Mouse (Mus musculus) Patski (cell line): ENCODE results near the gene Wwp2. TPM values are rescaled to one million over a fixed set of nuclear protein-coding genes. Genes with fewer than 3 reads are reported as not detected.

Experiments used
- ATAC-seq: fragments of 100-300 bp; one replicate; pipeline ENCODE4 v1.8.0; 2021
- CTCF ChIA-PET: fragments of 350-600 bp; sonication (Branson Sonifier 250); formaldehyde crosslinking; loops from one replicate; lab custom pipeline; 2022; ENCODE audit warnings: inconsistent platforms; lab: Charles Lee
- POLR2A ChIA-PET: fragments of 350-600 bp; sonication (Branson Sonifier 250); formaldehyde crosslinking; loops from one replicate; lab custom pipeline; 2022; ENCODE audit warnings: antibody characterized with exemption, inconsistent platforms; lab: Charles Lee
- DNase-seq: peaks from one replicate; pipeline ENCODE4 v3.0.0-alpha.2; 2011; ENCODE audit warnings: low read depth, low spot score
- H3K27me3 ChIP-seq: fragments of 371-371 bp; one replicate; pipeline ENCODE4 v1.5.1; 2021
- CTCF ChIP-seq: fragments of 100-300 bp; IDR thresholded peaks from one replicate; pipeline ENCODE4 v1.5.1; 2021
- in situ Hi-C: fragments of 300-500 bp; cut with MboI; formaldehyde crosslinking; loops from 3 replicates; pipeline ENCODE4 v1.11.1; 2018; ENCODE audit warnings: low pct_unique_long_range_greater_than_20kb, mixed read lengths
- polyA plus RNA-seq: library from polyadenylated mRNA; unstranded; gene quantifications from one replicate; pipeline ENCODE4 v1.2.3, GENCODE M21; 2021

Gene Wwp2
- polyA plus RNA-seq, 1 experiment from 2014 or later: 26.9 TPM

DNA sequence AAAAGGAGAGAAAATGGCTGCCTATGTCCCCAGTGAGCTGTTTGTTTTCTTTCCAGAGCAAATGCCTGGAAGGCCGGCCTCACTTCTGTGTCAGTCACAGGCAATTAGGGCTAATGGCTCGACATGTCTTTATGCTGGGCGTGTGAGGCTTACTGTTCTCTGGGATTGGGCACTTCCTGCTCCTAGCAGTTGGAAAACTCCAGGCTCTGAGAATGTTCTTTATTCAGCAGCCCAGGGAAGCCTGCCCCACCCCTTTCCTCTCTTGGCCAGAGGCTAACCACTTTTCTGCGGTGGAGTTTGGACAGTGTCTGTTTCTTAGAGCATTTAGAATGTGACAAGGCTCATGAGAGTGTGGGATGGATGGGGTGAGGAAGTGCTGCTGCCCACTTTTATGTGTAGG, 83.7 kb downstream of the Wwp2 start:
- DNase-seq (no peak), ATAC-seq (no peak)
- POLR2A ChIA-PET: no interaction called here
- no peak for TF ChIP-seq CTCF
- no peaks in the 10 kb centered on the region for H3K27me3 ChIP-seq
- CTCF ChIA-PET: interaction anchor here (1.8 kb wide), 1 partner anchor 62 kb away, joined by 4 read pairs; no protein-coding TSS in a partner anchor
- in situ Hi-C loops: no loop called here

DNA sequence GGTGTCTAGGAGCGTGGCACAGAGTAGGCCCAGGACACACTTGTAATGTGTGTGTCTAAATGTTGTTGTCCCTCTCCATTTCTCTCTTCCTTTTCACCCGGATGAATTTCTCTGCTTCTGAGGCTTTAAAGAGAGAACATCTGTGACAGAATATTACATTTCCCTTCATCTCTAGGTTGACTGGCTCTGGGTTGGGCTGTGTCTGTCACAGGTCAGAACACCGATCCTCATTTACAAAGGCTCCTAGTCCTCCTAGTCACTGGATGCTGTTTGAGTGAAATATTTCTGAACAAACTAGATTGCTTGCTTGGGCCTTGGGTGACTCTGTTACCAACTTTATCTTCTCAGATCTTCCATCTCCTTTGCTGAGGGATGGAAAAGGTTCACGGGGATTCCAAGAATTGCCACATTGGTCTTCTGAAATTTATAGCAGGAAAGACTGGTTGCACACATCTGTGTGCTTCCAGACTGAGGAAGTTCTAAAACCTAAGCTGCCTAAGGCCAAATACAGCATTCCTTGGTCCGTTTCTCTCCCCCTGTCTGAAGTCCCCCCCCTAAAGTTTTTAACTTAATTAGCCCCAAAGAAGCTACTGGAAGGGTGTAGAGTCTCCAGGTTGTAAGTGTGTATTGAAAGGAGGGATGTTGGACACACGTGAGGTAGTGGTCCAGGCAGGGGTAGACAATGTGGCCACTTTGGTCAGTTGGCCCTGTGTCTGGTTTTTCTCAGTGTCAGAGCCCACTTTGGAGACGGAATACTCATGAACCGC, 85.8 kb downstream of the Wwp2 start:
- no peak for DNase-seq
- no peak for ATAC-seq
- no peak for TF ChIP-seq CTCF
- no peaks in the 10 kb centered on the region for H3K27me3 ChIP-seq
- in situ Hi-C loops: no loop called here
- ChIA-PET CTCF (no interaction called here), POLR2A (no interaction called here)

DNA sequence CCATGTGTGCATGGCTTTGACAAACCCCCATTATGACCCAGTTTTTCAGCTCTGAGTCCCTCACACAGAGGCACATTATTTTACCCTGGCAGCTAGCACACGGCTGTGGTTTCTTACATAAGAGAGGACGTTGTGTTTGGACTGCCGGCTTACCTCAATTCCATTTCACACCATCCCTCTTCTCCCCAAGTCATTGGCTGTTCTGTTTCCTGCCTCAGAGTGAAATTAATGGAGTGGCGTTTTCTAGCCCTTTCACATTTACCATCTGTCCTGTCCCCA, 86.3 kb downstream of the Wwp2 start:
- CTCF ChIA-PET: interaction anchor here (1.0 to 1.1 kb wide), 2 partner anchors 13 to 16 kb away, joined by 3 read pairs; no protein-coding TSS in a partner anchor
- POLR2A ChIA-PET: no interaction called here
- TF ChIP-seq CTCF: no peak
- no peak for ATAC-seq
- DNase-seq: no peak
- in situ Hi-C loops: no loop called here
- H3K27me3 ChIP-seq: no peaks in the 10 kb centered on the region

DNA sequence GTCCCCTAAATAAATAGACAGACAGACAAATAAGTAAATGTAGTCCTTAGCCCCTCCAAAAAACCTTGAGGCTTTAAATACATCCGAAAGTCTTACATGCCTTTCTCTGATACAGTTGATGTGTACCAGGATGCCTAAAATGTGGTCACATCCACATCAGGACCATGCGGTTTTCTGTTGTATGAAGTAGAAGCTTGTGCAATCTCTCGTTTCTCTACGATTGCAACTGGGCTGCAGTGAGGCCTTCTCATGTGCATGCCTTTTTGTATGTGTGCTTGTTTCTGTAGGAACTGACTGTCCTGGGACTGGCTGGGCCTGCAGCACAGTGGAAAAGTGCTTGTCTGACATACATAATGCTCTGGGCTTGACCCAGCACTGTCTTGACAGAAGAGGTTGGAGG, 88.4 kb downstream of the Wwp2 start:
- no peak for ATAC-seq
- CTCF ChIA-PET: no interaction called here
- in situ Hi-C loops: no loop called here
- no peak for DNase-seq
- POLR2A ChIA-PET: interaction anchor here (2.6 kb wide), 1 partner anchor 13 kb away, joined by 7 read pairs; no protein-coding TSS in a partner anchor
- no peak for TF ChIP-seq CTCF
- no peaks in the 10 kb centered on the region for H3K27me3 ChIP-seq

DNA sequence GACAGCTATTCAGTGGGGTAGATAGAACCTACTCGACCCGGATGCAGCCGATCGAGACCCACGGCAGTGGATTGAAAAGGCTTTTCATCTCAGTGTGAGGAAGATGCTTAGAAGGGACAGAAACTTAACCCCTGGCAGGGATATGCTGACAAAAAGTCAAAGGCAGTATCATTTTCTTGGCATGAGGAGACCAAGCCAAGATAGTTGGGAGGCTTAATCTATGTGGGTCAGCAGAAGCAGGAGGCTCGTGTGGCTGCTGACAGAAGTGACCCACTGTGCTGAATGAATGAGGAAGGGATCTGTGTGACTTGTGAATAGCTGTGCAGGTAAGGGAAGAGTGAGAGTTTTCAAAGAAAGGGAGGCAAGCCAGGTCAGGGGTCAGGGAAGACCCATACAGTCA, 92.6 kb downstream of the Wwp2 start:
- TF ChIP-seq CTCF: no peak
- POLR2A ChIA-PET: interaction anchor here (0.6 kb wide), 1 partner anchor 43 kb away, joined by 5 read pairs; no protein-coding TSS in a partner anchor
- no peak for ATAC-seq
- in situ Hi-C loops: no loop called here
- H3K27me3 ChIP-seq: no peaks in the 10 kb centered on the region
- DNase-seq: no peak
- CTCF ChIA-PET: interaction anchor here (1.5 kb wide), 1 partner anchor 11 kb away, joined by 5 read pairs; no protein-coding TSS in a partner anchor

DNA sequence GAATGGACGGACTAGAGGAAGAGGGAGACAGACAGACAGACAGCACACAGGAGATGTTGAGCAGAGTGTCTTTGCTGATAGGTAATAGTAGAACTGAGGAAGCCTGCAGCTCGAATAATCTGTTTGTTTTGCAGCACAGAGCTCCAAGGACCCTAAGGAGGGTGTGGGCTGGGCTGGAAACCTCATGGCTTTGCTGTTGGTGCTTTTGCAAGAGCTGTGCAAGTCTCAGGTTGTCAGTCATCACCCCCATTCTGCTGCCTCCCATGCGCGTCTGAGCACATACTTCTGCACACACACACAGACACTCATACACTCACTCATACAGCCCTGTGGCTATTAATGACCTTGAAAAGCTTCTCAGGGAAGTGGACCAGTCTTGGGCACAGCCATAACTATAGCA, 101.3 kb downstream of the Wwp2 start:
- in situ Hi-C loops: no loop called here
- ChIA-PET POLR2A (interaction anchor here (1.2 kb wide), 1 partner anchor 12 kb away, joined by 7 read pairs; no protein-coding TSS in a partner anchor), CTCF (no interaction called here)
- DNase-seq: no peak
- no peaks in the 10 kb centered on the region for H3K27me3 ChIP-seq
- TF ChIP-seq CTCF: no peak
- ATAC-seq: no peak

DNA sequence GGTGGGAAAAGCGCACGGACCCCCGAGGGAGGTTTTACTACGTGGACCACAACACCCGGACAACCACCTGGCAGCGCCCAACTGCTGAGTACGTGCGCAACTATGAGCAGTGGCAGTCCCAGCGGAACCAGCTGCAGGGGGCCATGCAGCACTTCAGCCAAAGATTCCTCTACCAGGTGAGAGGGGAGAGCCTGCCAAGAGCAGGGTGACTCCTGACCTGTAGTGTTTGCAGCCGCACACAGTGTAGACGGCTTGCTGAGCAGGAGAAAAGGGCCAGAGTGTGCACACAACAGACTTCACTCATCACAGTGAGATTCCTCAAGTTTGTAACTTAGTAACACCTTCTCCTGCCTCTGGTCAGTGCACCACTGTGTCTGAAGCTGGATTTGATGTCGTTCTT, 104.5 kb downstream of the Wwp2 start:
- CTCF ChIA-PET: interaction anchor here (1.4 kb wide), 1 partner anchor 12 kb away, joined by 5 read pairs; no protein-coding TSS in a partner anchor
- POLR2A ChIA-PET: no interaction called here
- in situ Hi-C loops: no loop called here
- DNase-seq (no peak), ATAC-seq (no peak)
- H3K27me3 ChIP-seq: no peaks in the 10 kb centered on the region
- TF ChIP-seq CTCF: no peak

DNA sequence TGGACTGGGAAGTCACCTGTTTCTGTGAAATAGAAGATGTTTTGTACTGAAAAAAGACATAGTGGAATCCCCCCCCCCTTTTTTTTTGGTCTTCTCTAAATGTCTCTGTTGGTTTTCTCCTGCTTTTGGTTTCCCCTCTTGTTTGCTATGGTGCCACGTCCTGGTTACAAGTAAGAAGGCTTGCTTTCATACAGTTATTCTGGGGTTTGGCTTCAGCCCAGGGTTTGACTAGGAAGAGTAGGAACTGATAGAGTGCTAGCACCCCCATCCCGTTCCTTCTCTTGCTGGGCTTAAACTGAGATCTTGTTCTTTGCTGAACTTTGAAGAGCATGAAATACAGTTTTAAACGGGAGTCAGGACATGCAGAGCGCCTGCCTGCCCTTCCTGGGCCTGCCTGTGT, 105.2 kb downstream of the Wwp2 start:
- ChIA-PET POLR2A (no interaction called here), CTCF (no interaction called here)
- H3K27me3 ChIP-seq: no peaks in the 10 kb centered on the region
- ATAC-seq (no peak), DNase-seq (no peak)
- in situ Hi-C loops: no loop called here
- no peak for TF ChIP-seq CTCF

DNA sequence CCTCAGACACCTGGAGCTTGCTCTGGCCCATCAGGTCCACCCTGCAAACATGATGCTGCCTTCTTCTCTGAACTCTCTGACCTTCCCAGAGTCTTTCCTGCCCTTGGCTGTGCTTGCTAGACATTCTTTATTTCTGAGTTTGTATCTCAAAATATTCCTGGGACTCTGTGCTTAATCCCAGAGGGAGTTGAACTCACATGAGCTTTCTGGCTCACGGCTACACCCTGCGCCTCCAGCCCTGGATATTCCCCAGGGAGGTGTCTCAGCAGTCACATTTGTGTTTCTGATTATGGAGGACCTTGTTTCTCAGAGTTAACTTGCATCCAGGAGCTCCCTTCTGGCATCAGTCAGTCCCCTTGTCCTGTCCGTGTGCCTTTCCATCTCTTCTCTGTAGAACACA, 106.0 kb downstream of the Wwp2 start:
- TF ChIP-seq CTCF: no peak
- DNase-seq: no peak

DNA sequence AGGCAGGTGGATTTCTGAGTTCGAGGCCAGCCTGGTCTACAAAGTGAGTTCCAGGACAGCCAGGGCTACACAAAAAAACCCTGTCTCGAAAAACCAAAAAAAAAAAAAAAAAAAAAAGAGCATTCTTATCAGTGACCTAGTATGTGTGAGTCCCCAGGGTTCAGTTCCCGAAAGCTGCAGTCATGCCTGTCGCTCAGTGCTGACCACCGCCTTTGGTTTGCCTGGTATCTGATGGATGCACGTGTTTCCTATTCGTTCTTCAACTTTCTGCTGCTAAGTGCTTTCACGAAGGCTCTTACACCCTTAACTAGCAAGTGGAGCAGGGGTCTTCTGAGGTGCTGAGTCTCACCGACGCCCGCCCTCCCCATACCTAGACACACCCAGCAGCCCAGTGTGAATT, 107.5 kb downstream of the Wwp2 start:
- no peak for TF ChIP-seq CTCF
- in situ Hi-C loops: no loop called here
- H3K27me3 ChIP-seq: no peaks in the 10 kb centered on the region
- ChIA-PET CTCF (interaction anchor here (1.4 to 1.9 kb wide), 3 partner anchors 11 to 54 kb away, joined by 4 to 5 read pairs (median 4); no protein-coding TSS in a partner anchor), POLR2A (no interaction called here)
- ATAC-seq: no peak
- DNase-seq: no peak

More for the DNA sequence above, 106.0 kb downstream of the Wwp2 start:
- POLR2A ChIA-PET: no interaction called here
- H3K27me3 ChIP-seq: no peaks in the 10 kb centered on the region
- CTCF ChIA-PET: interaction anchor here (1.7 to 1.9 kb wide), 2 partner anchors 13 to 52 kb away, joined by 4 to 5 read pairs; no protein-coding TSS in a partner anchor
- ATAC-seq: no peak
- in situ Hi-C loops: no loop called here

DNA sequence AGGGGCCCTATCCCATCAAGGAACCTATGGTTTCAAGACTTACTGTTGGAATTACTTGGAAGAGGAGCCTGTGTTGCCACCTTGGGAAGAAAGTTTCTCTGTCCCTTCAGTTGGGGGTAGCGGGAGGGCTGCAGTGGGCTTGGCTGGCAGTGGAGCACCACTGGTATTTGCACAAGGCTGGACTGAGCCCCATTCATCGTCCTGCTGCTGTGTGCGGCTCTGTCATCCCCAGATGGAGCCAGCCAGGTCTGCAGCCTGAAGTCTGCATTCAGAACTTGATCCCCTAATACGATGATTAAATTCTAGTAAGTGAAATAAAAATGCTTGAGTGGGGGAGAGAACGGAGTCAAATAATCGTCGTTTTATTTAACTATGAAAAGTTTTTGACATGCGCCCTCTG, 108.0 kb downstream of the Wwp2 start:
- ChIA-PET POLR2A (no interaction called here), CTCF (no interaction called here)
- in situ Hi-C loops: no loop called here
- TF ChIP-seq CTCF: no peak
- H3K27me3 ChIP-seq: no peaks in the 10 kb centered on the region
- ATAC-seq (no peak), DNase-seq (no peak)
